8 mouse cellular contexts compared by ENCODE assay signal in genomic region chr6:108659221-108659725, GRCm38 (mm10). TPM values are rescaled to one million over a fixed set of nuclear protein-coding genes. Genes with fewer than 3 reads are reported as not detected.
DNase-seq lines count a peak whose midpoint lies in the region; ATAC-seq lines count a peak whose summit lies in the region.

No protein-coding gene starts in this region.

- peak; percentile 94 for DNase-seq in adrenal gland, adult 8-10 months
- DNase-seq in embryo, embryonic 9.5 days (ENCODE audit: extremely low spot score) = peak; percentile 87
- peak; percentile 100 for DNase-seq in heart, adult 11 months
- peak; percentile 97 for DNase-seq in kidney, adult 18-20 months
- peak; percentile 89 for DNase-seq in limb, embryonic 11.5 days (ENCODE audit: low spot score)
- DNase-seq in skeletal muscle tissue, adult 2 months (ENCODE audit: low read depth, low spot score) = peak; percentile 99
- DNase-seq in c-Kit-positive CD71-positive TER-119-positive erythroid progenitor cells, embryonic 14.5 days (ENCODE audit: low spot score) = no peak

- WGBS in limb, embryonic 11.5 days = under 1% methylated on average over 34 of the region's 42 CpGs
- WGBS in midbrain, embryonic 12.5 days = under 1% methylated on average over 42 of the region's 42 CpGs

- ATAC-seq in limb, embryonic 11.5 days (ENCODE audit: insufficient number of reproducible peaks, low FRiP score, low TSS enrichment, low read depth) = peak; percentile 74
- peak; percentile 78 for ATAC-seq in midbrain, embryonic 12.5 days (ENCODE audit: low FRiP score, low read depth)

- H3K9ac ChIP-seq in limb, embryonic 11.5 days (ENCODE audit: low read length) = peak overlapping the region; percentile 53
- H3K9ac ChIP-seq in midbrain, embryonic 12.5 days (replicated peaks) = peak overlapping the region; percentile 67

- no peaks in the 10 kb centered on the region for H3K9me3 ChIP-seq in limb, embryonic 11.5 days (ENCODE audit: control insufficient read depth, low read length)
- H3K9me3 ChIP-seq in midbrain, embryonic 12.5 days = no peaks in the 10 kb centered on the region

- peak overlapping the region; percentile 99 for H3K4me2 ChIP-seq in limb, embryonic 11.5 days (ENCODE audit: low read depth, severe bottlenecking)
- peak overlapping the region; percentile 100 for H3K4me2 ChIP-seq in midbrain, embryonic 12.5 days (replicated peaks)

- H3K4me1 ChIP-seq in limb, embryonic 11.5 days (ENCODE audit: control insufficient read depth, insufficient read depth, low read length) = no peaks in the 10 kb centered on the region
- H3K4me1 ChIP-seq in midbrain, embryonic 12.5 days = peaks cover 20% of the 10 kb centered on the region

- peak overlapping the region; percentile 41 for H3K4me3 ChIP-seq in limb, embryonic 11.5 days (ENCODE audit: low read depth, low read length)
- H3K4me3 ChIP-seq in midbrain, embryonic 12.5 days = peak overlapping the region; percentile 61

- H3K36me3 ChIP-seq in limb, embryonic 11.5 days (ENCODE audit: control insufficient read depth, insufficient read depth, low read length) = no peaks in the 10 kb centered on the region
- no peaks in the 10 kb centered on the region for H3K36me3 ChIP-seq in midbrain, embryonic 12.5 days

- H3K27me3 ChIP-seq in limb, embryonic 11.5 days (ENCODE audit: control insufficient read depth, insufficient read depth, low read length) = peaks cover 12% of the 10 kb centered on the region
- H3K27me3 ChIP-seq in midbrain, embryonic 12.5 days = peaks cover 32% of the 10 kb centered on the region

- H3K27ac ChIP-seq in limb, embryonic 11.5 days (replicated peaks; ENCODE audit: low read depth, low read length) = peak overlapping the region; percentile 55; the same call in 1 of the 2 replicates
- H3K27ac ChIP-seq in midbrain, embryonic 12.5 days (replicated peaks) = peak overlapping the region; percentile 75

RNA-seq across cellular contexts. Expression of gene Bhlhe40, which starts 1.2 kb away (rescaled TPM):
- 10 to 100 TPM; 51.3 to 72.1 (median 68.6) TPM for total RNA-seq in adrenal gland, adult 8-10 months (2022)
- 1.2 and 3.2 TPM in 2 replicates for polyA plus RNA-seq in limb, embryonic 11.5 days (2014; fragmentation: Nextera tagmentation; extraction: Ambion mirVana)
- 2.3 and 2.8 TPM in 2 replicates for polyA plus RNA-seq in midbrain, embryonic 12.5 days (2016; fragmentation: Nextera tagmentation; extraction: Ambion mirVana)
